Mouse (Mus musculus) heart, adult 2 months (tissue): ENCODE measurements at regions not wholly inside any gene's neighbourhood (a gene's known extent, or its start where the extent isn't known, plus 50 kb on each side); places are given as distances from the start of the nearest gene placed in this dataset.

Experiments used
- DNase-seq, 2 experiments: peaks; one replicate each; pipeline ENCODE4 v3.0.0; 2021
- H3K27ac ChIP-seq: fragments of 200-600 bp; 2 replicates; pipeline ENCODE4 v1.8.1; 2022
- H3K27me3 ChIP-seq: fragments of 200-500 bp; 2 replicates; pipeline ENCODE4 v1.6.1; 2012; ENCODE audit warnings: mild to moderate bottlenecking, low read length, inconsistent platforms, mixed read lengths; ENCODE audit not compliant: control insufficient read depth, insufficient read depth
- H3K36me3 ChIP-seq: fragments of 200-500 bp; 2 replicates; pipeline ENCODE4 v1.6.1; 2012; ENCODE audit warnings: low read length, inconsistent platforms; ENCODE audit not compliant: control insufficient read depth, insufficient read depth
- H3K4me1 ChIP-seq: fragments of 200-500 bp; 2 replicates; pipeline ENCODE4 v1.6.1; 2011; ENCODE audit warnings: low read length; ENCODE audit not compliant: control insufficient read depth, insufficient read depth
- H3K4me3 ChIP-seq: fragments of 200-600 bp; 2 replicates; pipeline ENCODE4 v1.8.1; 2022
- H3K79me2 ChIP-seq: fragments of 200-500 bp; replicated peaks from 2 replicates; pipeline ENCODE4 v1.6.1; 2012; ENCODE audit warnings: mild to moderate bottlenecking, inconsistent platforms, low read length, moderate library complexity, mixed read lengths; ENCODE audit not compliant: control insufficient read depth, insufficient read depth
- H3K9ac ChIP-seq: fragments of 200-500 bp; 2 replicates; pipeline ENCODE4 v1.6.1; 2012; ENCODE audit warnings: low read depth, mild to moderate bottlenecking, control low read depth, inconsistent platforms, low read length, mixed read lengths
- CTCF ChIP-seq: fragments of 200-600 bp; IDR thresholded peaks from 2 replicates; pipeline ENCODE4 v1.8.1; 2022; ENCODE audit warnings: antibody characterized with exemption, mild to moderate bottlenecking, moderate library complexity
- EP300 ChIP-seq: fragments of 200-500 bp; IDR thresholded peaks from 2 replicates; pipeline ENCODE4 v1.6.1; 2011; ENCODE audit warnings: low read depth, low read length, control low read depth; ENCODE audit not compliant: insufficient read depth
- POLR2A ChIP-seq: fragments of 200-500 bp; IDR thresholded peaks from 2 replicates; pipeline ENCODE4 v1.6.1; 2011; ENCODE audit warnings: mild to moderate bottlenecking, low read depth, low read length, control low read depth; ENCODE audit not compliant: insufficient read depth
- WGBS: fragments of 180-500 bp; shearing (Covaris S2); methylation state at CpG from one replicate; pipeline ENCODE4 v1.1.7; 2018; 5-methylcytosine and 5-hydroxymethylcytosine counted together
- intact Hi-C: fragments of 180-260 bp; cut with DNase I; formaldehyde crosslinking; loops from one replicate; pipeline ENCODE4 v1.15.1; 2025

- intact Hi-C loops = no loop called here
- Histone ChIP-seq H3K27ac (no peak overlapping the region), H3K79me2 (no peaks in the 10 kb centered on the region), H3K4me3 (no peak overlapping the region), H3K9ac (no peak overlapping the region), H3K27me3 (no peaks in the 10 kb centered on the region), H3K4me1 (no peaks in the 10 kb centered on the region), H3K36me3 (no peaks in the 10 kb centered on the region)
- DNase-seq = no peak
- WGBS = 90% methylated on average over 4 of the region's 4 CpGs
- no peak for TF ChIP-seq CTCF
- TF ChIP-seq EP300 = no peak
- no peak for TF ChIP-seq POLR2A
Observed at GRCm38 (mm10) chr11:24636716-24637115, 558.9 kb downstream of the Bcl11a start.

DNA sequence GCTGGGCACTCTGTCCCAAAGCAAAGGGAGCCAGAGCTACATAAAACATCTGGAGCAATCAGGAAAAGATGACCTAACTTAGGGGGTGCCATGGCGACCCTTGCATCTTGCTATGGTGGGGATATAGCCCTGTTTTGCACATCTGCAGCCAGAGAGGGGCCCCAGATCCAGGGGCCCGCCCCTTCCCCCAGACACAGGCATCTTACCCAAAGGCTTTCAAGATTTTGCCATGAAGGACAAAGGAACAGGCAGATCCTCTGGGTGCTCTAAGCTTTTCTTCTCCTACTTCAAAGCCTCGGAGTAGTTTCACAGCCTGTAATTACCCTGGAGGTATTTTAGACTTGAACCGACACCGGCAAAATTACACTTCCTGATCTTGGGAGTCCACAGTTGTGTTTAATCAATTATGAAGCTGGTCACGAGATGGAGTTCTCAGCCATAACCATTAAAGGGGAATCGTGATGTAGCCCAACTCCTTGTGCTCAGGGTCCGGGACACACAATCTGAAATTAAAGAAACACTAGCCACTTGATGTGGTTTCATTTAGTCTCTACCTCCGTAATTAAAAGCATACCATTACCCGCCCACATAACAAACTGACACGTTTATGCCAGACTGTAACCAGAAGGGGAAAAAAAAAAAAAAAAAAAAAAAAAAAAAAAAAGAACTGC lies 565.7 kb downstream of the Bcl11a start:
- H3K27ac ChIP-seq = peak overlapping the region; percentile 64
- H3K36me3 ChIP-seq = no peaks in the 10 kb centered on the region
- H3K9ac ChIP-seq = no peak overlapping the region
- H3K4me1 ChIP-seq = no peaks in the 10 kb centered on the region
- no peaks in the 10 kb centered on the region for H3K79me2 ChIP-seq
- DNase-seq = no peak
- no peak for TF ChIP-seq POLR2A
- no peak for TF ChIP-seq EP300
- TF ChIP-seq CTCF = no peak
- intact Hi-C loops = loop anchor here (1.0 kb wide), 1 partner anchor 14 kb away; no protein-coding TSS in a partner anchor
- no peak overlapping the region for H3K4me3 ChIP-seq
- no peaks in the 10 kb centered on the region for H3K27me3 ChIP-seq
- 76% methylated on average over 11 of the region's 11 CpGs for WGBS

DNA sequence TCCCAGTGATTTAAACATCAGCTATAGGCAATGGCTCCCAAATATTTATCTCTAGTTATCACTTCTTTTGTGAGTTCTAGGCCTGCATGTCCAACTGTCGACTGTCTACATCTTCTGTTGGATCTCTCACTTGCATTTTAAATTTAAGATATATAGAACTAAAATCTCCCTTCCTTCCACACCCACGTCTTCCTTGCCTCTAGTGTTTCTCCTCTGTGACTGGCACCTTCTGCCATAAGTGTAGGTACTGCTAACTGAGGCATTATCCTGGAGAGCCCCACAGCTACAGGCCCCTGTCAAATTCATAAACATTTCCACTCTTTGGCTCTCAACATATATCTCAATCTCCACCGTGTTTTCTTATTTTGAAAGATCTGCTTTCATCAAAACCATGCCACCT lies 575.0 kb downstream of the Bcl11a start:
- Histone ChIP-seq H3K36me3 (no peaks in the 10 kb centered on the region), H3K79me2 (no peaks in the 10 kb centered on the region), H3K4me1 (no peaks in the 10 kb centered on the region), H3K27me3 (no peaks in the 10 kb centered on the region), H3K27ac (no peak overlapping the region), H3K4me3 (no peak overlapping the region), H3K9ac (no peak overlapping the region)
- no peak for DNase-seq
- 63% methylated on average over 3 of the region's 3 CpGs for WGBS
- intact Hi-C loops = loop anchor here (10.0 kb wide), 1 partner anchor 1822 kb away; no protein-coding TSS in a partner anchor
- TF ChIP-seq CTCF = no peak

DNA sequence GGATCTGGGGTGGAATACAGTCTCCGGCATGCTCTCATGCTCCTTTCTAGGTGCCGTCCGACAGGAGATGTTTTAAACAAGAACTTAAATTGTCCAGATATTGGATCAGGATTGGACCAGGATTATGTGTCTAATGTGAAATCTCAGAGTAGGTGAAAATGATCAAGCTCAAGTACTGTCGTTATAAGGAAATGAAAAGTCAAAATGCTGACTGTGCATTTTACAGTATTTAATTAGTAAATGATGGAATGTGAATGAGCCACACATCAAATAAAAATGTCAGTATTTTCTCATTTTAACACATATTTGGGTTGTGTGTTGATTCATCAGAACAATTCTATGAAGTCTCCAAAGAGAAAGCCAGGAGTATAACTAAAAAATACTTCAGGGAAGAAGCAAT lies 586.2 kb downstream of the Bcl11a start:
- Histone ChIP-seq H3K36me3 (no peaks in the 10 kb centered on the region), H3K9ac (no peak overlapping the region), H3K27ac (no peak overlapping the region), H3K4me3 (no peak overlapping the region), H3K79me2 (no peaks in the 10 kb centered on the region), H3K27me3 (no peaks in the 10 kb centered on the region), H3K4me1 (no peaks in the 10 kb centered on the region)
- 91% methylated on average over 4 of the region's 4 CpGs for WGBS
- intact Hi-C loops = no loop called here
- TF ChIP-seq EP300 (no peak), CTCF (no peak), POLR2A (no peak)
- DNase-seq = no peak

- 77% methylated on average over 2 of the region's 2 CpGs for WGBS
- intact Hi-C loops = no loop called here
- no peak for DNase-seq
- Histone ChIP-seq H3K79me2 (no peaks in the 10 kb centered on the region), H3K9ac (no peak overlapping the region), H3K4me1 (no peaks in the 10 kb centered on the region), H3K36me3 (no peaks in the 10 kb centered on the region), H3K27me3 (no peaks in the 10 kb centered on the region), H3K4me3 (no peak overlapping the region), H3K27ac (no peak overlapping the region)
- TF ChIP-seq CTCF = no peak
- TF ChIP-seq POLR2A = no peak
- TF ChIP-seq EP300 = no peak
Observed at GRCm38 (mm10) chr11:24665310-24665709, 587.5 kb downstream of the Bcl11a start.

GRCm38 (mm10) chr11:24671662-24672061 lies 593.8 kb downstream of the Bcl11a start:
- 82% methylated on average over 4 of the region's 4 CpGs for WGBS
- Histone ChIP-seq H3K36me3 (no peaks in the 10 kb centered on the region), H3K9ac (no peak overlapping the region), H3K4me1 (peaks cover 2% of the 10 kb centered on the region; the same call in 1 of the 2 replicates), H3K27ac (no peak overlapping the region), H3K79me2 (no peaks in the 10 kb centered on the region), H3K27me3 (no peaks in the 10 kb centered on the region), H3K4me3 (no peak overlapping the region)
- no peak for TF ChIP-seq POLR2A
- TF ChIP-seq CTCF = no peak
- no peak for TF ChIP-seq EP300
- intact Hi-C loops = loop anchor here (5.0 kb wide), 1 partner anchor 76 kb away; no protein-coding TSS in a partner anchor
- no peak for DNase-seq
